Mouse (Mus musculus) urinary bladder, adult 18-20 months (tissue): ENCODE measurements around the gene Npb.
A peak's percentile ranks its signal among the peaks of the same experiment; 100 is the strongest.

ENCODE experiments used
- DNase-seq, 2 experiments: peaks; one replicate each; pipeline ENCODE4 v3.0.0; 2022; ENCODE audit warnings: low spot score in 2 of 2, mixed read lengths in 2 of 2

The Npb gene

GRCm38 (mm10) chr11:120630881-120631725 is 22.8 kb downstream of the Npb start:
- no peak for DNase-seq

DNA sequence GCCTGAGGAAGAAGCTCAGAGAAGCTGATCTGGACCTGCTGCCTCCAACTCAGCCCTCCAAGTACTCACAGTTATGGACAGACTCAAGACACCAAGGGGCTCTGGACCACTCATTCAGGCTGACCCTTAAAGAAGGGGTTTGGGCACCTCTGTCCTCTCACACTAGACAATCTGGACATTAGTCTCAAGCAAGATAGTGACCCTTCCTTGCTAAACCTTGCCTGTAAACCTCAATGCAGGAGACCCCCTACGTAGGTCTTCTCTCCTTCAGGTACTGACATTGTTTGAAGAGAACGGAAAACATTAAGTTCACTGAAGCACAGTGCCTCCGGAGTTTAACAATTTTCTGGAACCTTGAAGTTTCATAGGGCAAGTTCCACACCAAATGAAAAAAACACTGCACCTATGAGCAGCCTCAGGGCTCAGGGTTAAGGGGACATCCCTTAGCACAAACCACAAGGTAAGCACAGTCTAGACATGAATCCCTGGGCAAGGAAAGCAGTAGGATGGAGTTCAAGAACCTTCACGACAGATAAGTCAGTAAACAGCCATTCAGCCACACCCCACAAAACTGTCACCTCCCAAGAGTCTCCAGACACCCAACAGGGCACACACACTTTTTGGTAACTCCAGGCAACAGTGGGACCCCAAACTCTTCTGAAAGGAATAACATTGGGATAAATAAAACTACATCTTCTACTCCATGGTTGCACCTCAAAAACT is 23.6 kb downstream of the Npb start:
- DNase-seq: no peak

GRCm38 (mm10) chr11:120632559-120633519 is 24.6 kb downstream of the Npb start:
- DNase-seq: peak; percentile 63 to 72

DNA sequence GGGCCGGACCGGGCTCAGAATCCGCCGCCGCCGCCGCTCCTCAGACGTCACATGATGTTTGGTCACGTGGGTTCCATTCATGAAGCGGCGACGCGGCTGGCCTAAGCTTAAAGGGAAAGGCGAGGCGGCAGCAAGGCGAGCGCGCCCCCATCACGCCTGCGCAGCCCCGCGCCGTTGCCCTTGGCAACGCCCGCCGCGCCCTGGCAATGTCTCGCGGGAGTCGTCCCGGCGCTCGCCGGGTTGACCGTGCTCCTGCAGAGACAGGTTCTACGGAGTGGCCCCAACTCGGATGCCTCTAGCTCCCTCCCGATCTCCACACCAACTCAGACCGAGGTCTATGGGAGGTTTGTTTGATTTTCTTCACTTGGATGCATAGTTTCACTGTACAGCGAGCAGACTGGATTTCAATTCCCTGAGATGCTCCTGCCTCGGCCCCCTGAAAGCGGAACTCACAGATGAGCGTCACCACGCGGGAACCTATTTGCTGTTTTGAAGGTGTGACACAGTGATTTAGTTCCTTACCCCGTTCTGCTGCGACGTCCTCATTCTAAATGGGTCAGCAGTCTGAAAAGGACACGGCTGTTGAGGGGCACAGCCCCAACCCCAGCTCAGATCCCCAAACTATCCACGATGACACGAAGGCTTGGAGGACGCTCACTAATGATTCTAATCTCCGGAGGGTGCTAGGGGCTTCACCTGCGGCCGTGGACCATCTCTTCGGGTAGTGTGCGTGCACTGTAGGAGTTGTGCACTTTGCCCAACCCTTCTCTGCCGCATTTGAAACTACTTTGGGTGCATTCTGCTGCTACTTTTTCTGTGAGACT is 25.5 kb downstream of the Npb start, which contains the start of gene Mafg:
TSS of gene Mafg (minus strand) at position 81 of the 824 bp plus-strand sequence.
- DNase-seq: peak; percentile 82 to 89

GRCm38 (mm10) chr11:120634810-120635209 is 26.5 kb downstream of the Npb start:
- no peak for DNase-seq

DNA sequence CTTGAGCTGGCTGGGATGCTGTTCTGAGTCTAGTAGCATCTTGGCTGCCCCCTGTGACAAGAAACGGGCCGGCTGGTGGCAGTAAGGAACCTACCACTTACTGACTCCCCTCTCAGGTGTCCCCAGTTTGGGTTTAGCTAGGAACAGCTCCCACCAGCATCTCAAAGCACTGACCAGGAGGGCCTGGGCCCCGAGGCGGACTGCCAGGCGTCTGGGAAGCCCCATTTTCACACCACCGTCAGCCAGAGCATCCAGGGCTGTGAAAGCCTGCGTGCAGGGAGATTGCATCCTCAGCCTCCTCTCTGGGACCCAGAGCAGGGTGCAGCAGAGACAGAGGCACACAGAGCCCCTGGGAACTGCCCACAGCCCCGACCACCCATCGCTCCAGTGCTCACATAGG is 33.0 kb downstream of the Npb start:
- DNase-seq: no peak

GRCm38 (mm10) chr11:120641869-120642268 is 33.6 kb downstream of the Npb start:
- no peak for DNase-seq

DNA sequence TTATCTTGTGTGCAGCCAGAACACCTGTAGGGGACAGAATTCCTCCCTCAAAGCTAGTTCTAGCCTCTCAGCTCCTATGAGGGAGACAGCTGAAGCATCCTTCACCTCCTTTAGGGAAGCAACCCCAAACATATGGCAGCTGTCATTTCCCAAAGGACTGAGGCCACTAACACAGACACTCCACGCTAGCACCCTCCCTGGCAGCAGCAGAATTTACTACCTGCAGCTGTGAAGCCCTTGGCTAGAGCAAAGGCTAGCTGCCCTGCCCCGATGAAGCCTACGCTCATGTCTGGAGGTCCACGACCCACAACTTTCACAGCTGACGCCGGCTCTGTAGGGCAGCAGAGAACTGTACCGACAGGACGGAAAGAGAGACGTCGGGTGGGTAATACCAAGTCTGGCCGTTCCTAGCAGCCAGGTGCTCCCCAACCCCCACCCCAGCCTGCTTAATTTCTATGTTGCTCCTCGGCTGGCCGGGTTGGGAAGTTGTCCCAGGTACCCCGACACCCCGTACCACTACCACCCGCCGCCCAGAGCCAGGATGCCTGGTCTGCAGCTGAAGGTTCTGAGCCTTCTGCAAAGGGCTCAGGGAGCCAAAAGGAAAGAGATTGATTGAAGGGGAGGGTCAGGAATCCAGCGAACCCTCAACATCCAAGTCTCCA is 34.8 kb downstream of the Npb start:
- no peak for DNase-seq

DNA sequence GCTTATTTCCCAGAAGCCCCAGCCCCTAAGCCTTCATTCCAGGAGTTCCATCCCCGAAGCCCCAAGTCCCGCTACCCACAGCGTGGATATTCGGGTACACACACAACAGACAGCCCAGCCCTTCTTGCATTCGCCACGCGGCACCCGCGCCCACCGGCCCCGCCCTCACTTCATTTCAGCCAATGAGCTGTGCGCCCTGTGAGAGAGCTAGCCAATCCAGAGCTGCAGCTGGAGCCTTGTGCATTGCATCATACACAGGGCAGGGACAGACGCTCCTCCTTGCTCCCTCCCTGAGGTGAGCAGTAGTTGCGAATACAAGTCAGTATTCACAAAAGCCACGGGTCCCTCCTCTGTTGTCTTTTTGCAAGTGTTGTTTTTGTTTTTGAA is 35.3 kb downstream of the Npb start, which contains the start of gene Pycr1:
TSS of gene Pycr1 (minus strand) at position 169 of the 387 bp plus-strand sequence.
- peak; percentile 90 for DNase-seq

DNA sequence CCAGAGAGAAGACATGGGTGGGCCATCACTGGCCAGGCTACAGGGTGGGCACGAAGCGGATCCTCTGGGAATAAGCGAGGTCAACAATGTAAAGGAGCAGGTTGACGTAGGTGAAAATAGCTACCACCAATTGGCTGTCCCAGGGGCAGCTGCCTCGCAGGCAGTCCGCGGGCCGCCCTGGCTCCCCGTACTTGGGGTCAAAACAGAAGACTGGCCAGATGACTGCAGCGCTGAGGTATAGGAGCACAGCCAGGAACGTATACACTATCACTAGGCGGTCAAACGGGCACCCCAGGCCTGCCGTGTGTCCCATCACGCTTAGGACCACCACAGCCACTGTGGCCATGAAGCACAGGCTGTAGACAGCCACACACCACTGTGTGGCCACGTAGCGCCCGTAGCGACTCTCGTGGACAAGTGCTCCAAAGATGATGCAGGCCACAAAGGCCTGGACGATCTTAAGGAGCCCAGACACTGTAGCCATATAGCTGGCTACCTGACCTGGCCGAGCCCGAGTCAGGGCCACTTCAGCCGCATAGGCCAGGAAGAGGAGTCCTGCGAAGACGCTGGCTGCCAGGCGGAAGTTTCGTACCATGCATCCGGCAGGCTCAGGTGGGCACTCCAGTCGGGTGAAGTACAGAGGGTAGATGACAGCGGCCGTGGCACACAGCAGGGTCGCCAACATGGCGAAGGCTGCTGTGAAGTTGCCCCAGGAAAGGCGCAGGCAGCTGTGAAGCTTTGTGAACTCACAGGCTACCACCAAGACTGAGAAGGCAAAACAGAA is 39.0 kb downstream of the Npb start:
- no peak for DNase-seq

DNA sequence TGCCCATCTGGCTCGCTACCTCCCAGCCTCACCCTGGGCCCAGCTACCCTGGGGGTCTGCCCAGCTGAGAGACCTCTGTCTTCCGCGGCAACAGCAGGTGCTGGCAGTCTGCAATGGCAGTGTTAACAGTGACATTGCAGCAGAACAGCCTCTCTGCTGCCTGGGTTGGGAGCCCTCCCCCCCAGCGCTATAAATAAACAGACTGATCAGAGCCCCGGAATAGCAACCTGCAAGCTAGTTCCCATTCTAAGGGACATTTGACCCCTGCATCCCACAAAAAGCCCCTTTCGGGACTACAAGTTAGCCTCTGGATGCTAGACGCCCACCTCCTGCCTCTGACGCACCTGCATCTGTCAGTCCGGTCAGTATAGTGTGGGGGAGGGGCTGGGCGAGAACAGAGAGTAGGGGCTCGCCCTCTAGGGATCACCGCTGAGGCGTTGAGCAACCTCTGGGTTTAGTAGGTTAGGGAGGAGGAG is 39.8 kb downstream of the Npb start, which contains the start of gene Myadml2:
TSS of gene Myadml2 (minus strand) at position 158 of the 476 bp plus-strand sequence.
- DNase-seq: no peak

DNA sequence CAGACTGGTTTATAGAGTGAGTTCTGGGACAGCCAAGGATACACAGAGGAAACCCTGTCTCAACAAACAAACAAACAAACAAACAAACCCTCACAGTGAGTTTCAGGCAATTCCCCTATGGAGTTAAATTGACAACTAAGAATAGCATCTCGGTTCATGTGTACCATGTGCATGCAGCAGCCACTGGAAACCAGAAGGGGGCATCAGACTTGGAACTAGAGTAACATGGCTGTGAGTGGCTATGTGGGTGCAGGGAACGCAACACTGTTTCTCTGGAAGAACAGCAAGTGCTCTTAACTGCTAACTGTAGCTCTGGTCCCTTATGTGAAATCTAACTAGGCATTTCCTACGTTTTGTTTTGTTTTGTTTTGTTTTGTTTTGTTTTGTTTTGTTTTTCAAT is 43.6 kb downstream of the Npb start:
- no peak for DNase-seq

DNA sequence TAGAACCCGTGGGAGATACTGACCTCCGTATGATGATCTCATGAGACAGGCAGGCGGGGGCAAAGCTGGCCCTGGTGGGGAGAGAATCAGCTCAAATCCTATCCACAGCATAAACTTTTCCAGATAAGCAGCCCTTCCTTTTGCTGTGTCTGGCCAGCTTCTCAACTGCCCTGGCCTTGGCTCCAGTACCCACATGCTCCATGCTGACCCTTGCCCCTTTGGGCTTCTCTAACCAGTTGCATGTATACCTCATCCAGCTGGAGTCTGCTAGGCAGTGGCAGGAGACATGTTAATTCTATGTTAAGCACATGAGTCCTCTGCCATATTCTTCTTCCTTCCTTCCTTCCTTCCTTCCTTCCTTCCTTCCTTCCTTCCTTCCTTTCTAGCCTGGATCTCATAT is 46.5 kb downstream of the Npb start:
- DNase-seq: no peak

GRCm38 (mm10) chr11:120657301-120657700 is 49.0 kb downstream of the Npb start:
- no peak for DNase-seq
